Mouse (Mus musculus): Measurements from ENCODE around the gene Slc5a12. TPM values are rescaled to one million over a fixed set of nuclear protein-coding genes. Genes with fewer than 3 reads are reported as not detected.
A peak's percentile ranks its signal among the peaks of the same experiment; 100 is the strongest.

Gene Slc5a12
- polyA plus RNA-seq, 1 experiment from 2014 or later, result not detected

DNA sequence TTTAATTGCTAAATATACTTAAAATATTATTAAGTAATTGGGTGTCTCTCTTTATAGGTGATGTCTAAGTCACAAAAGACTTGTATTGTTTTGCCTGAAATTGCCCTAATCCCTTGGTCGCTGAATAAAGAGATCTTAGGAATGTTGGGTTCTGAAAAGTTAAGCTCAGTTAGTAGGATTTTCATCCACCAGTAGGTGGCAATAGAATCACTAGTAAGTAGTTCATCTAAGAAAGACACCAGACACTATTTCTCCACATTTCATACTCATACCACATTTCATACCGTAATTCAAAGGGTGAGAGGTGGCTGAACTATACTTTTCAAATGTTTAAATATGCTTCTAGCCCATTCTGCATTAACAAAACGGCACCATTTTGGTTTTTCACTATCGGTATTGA lies 66.2 kb downstream of the Slc5a12 start:
- Histone ChIP-seq H3K27ac (ENCODE audit: low read depth, low read length) (no peak overlapping the region), H3K9ac (ENCODE audit: low read length) (no peak overlapping the region), H3K36me3 (ENCODE audit: control insufficient read depth, insufficient read depth, low read length) (no peaks in the 10 kb centered on the region), H3K27me3 (ENCODE audit: control insufficient read depth, insufficient read depth, low read length) (no peaks in the 10 kb centered on the region), H3K4me1 (replicated peaks; ENCODE audit: control insufficient read depth, insufficient read depth, low read length) (no peaks in the 10 kb centered on the region), H3K9me3 (ENCODE audit: control insufficient read depth, low read length) (no peaks in the 10 kb centered on the region), H3K4me2 (ENCODE audit: low read depth, low read length, severe bottlenecking) (no peak overlapping the region), H3K4me3 (ENCODE audit: low read depth, low read length) (no peak overlapping the region)
- DNase-seq (ENCODE audit: low spot score) (no peak), ATAC-seq (replicated peaks; ENCODE audit: low FRiP score) (peak; percentile 77)
- WGBS, result 53% methylated on average over 4 of the region's 4 CpGs

GRCm38 (mm10) chr2:110671071-110671624 lies 74.0 kb downstream of the Slc5a12 start:
- Histone ChIP-seq H3K9me3 (ENCODE audit: control insufficient read depth, low read length) (no peaks in the 10 kb centered on the region), H3K9ac (ENCODE audit: low read length) (no peak overlapping the region), H3K4me2 (ENCODE audit: low read depth, low read length, severe bottlenecking) (no peak overlapping the region), H3K4me1 (replicated peaks; ENCODE audit: control insufficient read depth, insufficient read depth, low read length) (no peaks in the 10 kb centered on the region), H3K36me3 (ENCODE audit: control insufficient read depth, insufficient read depth, low read length) (no peaks in the 10 kb centered on the region), H3K27ac (ENCODE audit: low read depth, low read length) (no peak overlapping the region), H3K4me3 (ENCODE audit: low read depth, low read length) (no peak overlapping the region), H3K27me3 (ENCODE audit: control insufficient read depth, insufficient read depth, low read length) (no peaks in the 10 kb centered on the region)
- no peak for ATAC-seq (replicated peaks; ENCODE audit: low FRiP score)
- no peak for DNase-seq (ENCODE audit: low spot score)
- WGBS, result 78% methylated on average over 2 of the region's 2 CpGs

Other genes starting within 250 kb of the Slc5a12 start
- 3.9 and 5.3 TPM in 2 replicates for gene Fibin, start 234.1 kb upstream of the Slc5a12 start, polyA plus RNA-seq (2014; fragmentation: Nextera tagmentation; extraction: Ambion mirVana)
- gene Muc15, start 124.0 kb downstream of the Slc5a12 start, polyA plus RNA-seq (2014; fragmentation: Nextera tagmentation; extraction: Ambion mirVana), result 0.05 TPM in 1 of 2 replicates, not detected in the other